Mouse (Mus musculus) midbrain, embryonic 14.5 days (tissue): ENCODE results near the gene Atf7ip. TPM values are rescaled to one million over a fixed set of nuclear protein-coding genes. Genes with fewer than 3 reads are reported as not detected.

ENCODE experiments used
- ATAC-seq: fragments of 200-750 bp; cut with Nextera tagmentation; 2 replicates; pipeline ENCODE4 v1.8.0; 2017; ENCODE audit warnings: moderate number of reproducible peaks, moderate library complexity; ENCODE audit not compliant: low FRiP score, low TSS enrichment
- DNase-seq: peaks from one replicate; pipeline ENCODE4 v3.0.0-alpha.2; 2015
- H3K27ac ChIP-seq: fragments of 300-500 bp; sonication (generic); replicated peaks from 2 replicates; pipeline ENCODE4 v1.5.1; 2014; ENCODE audit warnings: mild to moderate bottlenecking, low read depth, low read length, moderate library complexity
- H3K27me3 ChIP-seq: fragments of 300-500 bp; sonication (generic); 2 replicates; pipeline ENCODE4 v1.6.1; 2014; ENCODE audit warnings: low read length, control low read depth, mixed read lengths; ENCODE audit not compliant: control insufficient read depth, insufficient read depth
- H3K36me3 ChIP-seq: fragments of 300-500 bp; sonication (generic); 2 replicates; pipeline ENCODE4 v1.6.1; 2014; ENCODE audit warnings: low read length, control low read depth; ENCODE audit not compliant: control insufficient read depth, insufficient read depth
- H3K4me1 ChIP-seq: fragments of 300-500 bp; sonication (generic); 2 replicates; pipeline ENCODE4 v1.6.1; 2014; ENCODE audit warnings: mild to moderate bottlenecking, antibody characterized with exemption, low read length, control low read depth; ENCODE audit not compliant: control insufficient read depth, insufficient read depth
- H3K4me2 ChIP-seq: fragments of 300-500 bp; sonication (generic); 2 replicates; pipeline ENCODE4 v1.6.1; 2014; ENCODE audit warnings: mild to moderate bottlenecking, low read length, moderate library complexity
- H3K4me3 ChIP-seq: fragments of 300-500 bp; sonication (generic); replicated peaks from 2 replicates; pipeline ENCODE4 v1.5.1; 2014; ENCODE audit warnings: low read depth, low read length
- H3K9ac ChIP-seq: fragments of 300-500 bp; sonication (generic); replicated peaks from 2 replicates; pipeline ENCODE4 v1.6.1; 2014; ENCODE audit warnings: mild to moderate bottlenecking, low read length, moderate library complexity
- H3K9me3 ChIP-seq: fragments of 300-500 bp; sonication (generic); 2 replicates; pipeline ENCODE4 v1.6.1; 2016; ENCODE audit warnings: low read length, control low read depth, mixed read lengths; ENCODE audit not compliant: control insufficient read depth
- WGBS: fragments of 180-500 bp; shearing (Covaris S2); extraction: QIAGEN DNeasy Blood & Tissue Kit; methylation state at CpG from one replicate; pipeline ENCODE4 v1.1.7; 2014; 5-methylcytosine and 5-hydroxymethylcytosine counted together
- polyA plus RNA-seq: library from polyadenylated mRNA; unstranded; fragments of >200 nt; fragmentation: Nextera tagmentation; extraction: Ambion mirVana; gene quantifications from 2 replicates; pipeline ENCODE4 v1.2.1, GENCODE M21; 2014

Gene Atf7ip
- polyA plus RNA-seq, 1 experiment from 2014 or later = 57.9 TPM

DNA sequence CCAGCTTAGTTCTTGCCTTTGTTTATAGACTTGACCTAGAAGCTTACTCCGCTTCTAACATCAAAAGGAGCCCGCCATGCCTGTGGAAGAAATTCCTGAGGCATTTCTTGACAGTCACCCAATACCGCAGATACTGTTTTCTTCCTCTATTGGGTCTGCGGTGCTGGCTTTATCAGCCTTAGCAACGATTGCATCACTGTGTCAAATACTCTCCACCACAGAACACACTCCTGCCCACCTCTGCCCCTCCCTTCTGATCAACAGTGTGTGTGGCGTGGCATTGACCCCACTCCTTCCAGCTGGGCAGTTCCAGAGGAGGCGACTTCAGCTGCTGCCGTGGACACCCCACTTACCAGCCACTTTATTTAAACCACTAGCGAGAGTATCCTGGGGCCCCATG is 139.8 kb downstream of the Atf7ip start:
- DNase-seq = no peak
- no peak for ATAC-seq
- 71% methylated on average over 9 of the region's 9 CpGs for WGBS
- Histone ChIP-seq H3K4me3 (no peak overlapping the region), H3K9ac (no peak overlapping the region), H3K27me3 (no peaks in the 10 kb centered on the region), H3K36me3 (no peaks in the 10 kb centered on the region), H3K4me1 (no peaks in the 10 kb centered on the region; the same call in 1 of the 2 replicates), H3K4me2 (no peak overlapping the region), H3K27ac (no peak overlapping the region), H3K9me3 (no peaks in the 10 kb centered on the region)

GRCm38 (mm10) chr6:136646207-136646606 is 140.2 kb downstream of the Atf7ip start:
- no peak overlapping the region for H3K9ac ChIP-seq
- no peaks in the 10 kb centered on the region for H3K36me3 ChIP-seq
- H3K4me1 ChIP-seq = no peaks in the 10 kb centered on the region; the same call in 1 of the 2 replicates
- no peak overlapping the region for H3K4me2 ChIP-seq
- 45% methylated on average over 6 of the region's 6 CpGs for WGBS
- H3K4me3 ChIP-seq = no peak overlapping the region
- DNase-seq = peak; percentile 29
- H3K27me3 ChIP-seq = no peaks in the 10 kb centered on the region
- H3K27ac ChIP-seq = no peak overlapping the region
- H3K9me3 ChIP-seq = no peaks in the 10 kb centered on the region
- ATAC-seq = no peak

GRCm38 (mm10) chr6:136647455-136647861 is 141.5 kb downstream of the Atf7ip start:
- no peak overlapping the region for H3K27ac ChIP-seq
- no peak overlapping the region for H3K4me3 ChIP-seq
- H3K4me2 ChIP-seq = no peak overlapping the region
- no peak for ATAC-seq
- no peaks in the 10 kb centered on the region for H3K27me3 ChIP-seq
- no peaks in the 10 kb centered on the region for H3K36me3 ChIP-seq
- 87% methylated on average over 10 of the region's 10 CpGs for WGBS
- no peaks in the 10 kb centered on the region; the same call in 1 of the 2 replicates for H3K4me1 ChIP-seq
- no peaks in the 10 kb centered on the region for H3K9me3 ChIP-seq
- no peak for DNase-seq
- H3K9ac ChIP-seq = no peak overlapping the region

DNA sequence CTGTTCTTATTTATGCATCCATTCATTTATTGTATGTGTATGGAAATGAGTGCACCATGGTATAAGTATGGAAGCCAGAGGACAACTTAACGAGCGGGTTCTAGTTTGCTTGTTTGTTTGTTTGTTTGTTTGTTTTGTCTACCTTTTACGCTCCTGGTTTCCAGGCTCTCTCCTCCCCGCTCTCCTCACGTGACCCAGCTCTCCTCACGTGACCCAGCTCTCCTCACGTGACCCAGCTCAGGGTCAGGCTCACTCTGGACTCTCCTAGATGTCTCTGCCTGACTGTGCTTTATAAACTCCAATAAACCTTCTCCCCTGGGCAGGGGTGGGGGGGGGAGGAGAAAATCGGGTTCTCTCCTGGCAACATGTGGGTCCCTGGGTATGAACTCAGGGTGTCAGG is 144.7 kb downstream of the Atf7ip start:
- WGBS = 94% methylated on average over 8 of the region's 8 CpGs

DNA sequence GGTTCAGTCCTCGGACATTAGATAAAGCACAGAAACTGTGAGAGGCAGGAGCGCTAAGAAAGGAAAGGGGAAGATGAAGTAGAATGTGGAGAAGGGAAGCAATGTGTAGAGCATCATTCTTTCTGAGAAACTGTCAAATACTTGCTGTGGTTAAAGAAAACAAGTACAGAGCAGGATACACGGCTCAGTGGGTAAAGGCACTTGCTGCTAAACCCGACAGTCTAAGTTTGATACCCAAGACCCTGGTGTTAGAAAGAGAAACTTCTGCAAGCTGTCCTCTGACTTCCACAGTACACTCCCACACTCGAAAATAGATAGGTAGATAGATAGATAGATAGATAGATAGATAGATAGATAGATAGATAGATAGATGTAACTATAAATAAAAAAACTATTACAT is 147.4 kb downstream of the Atf7ip start:
- no peak overlapping the region for H3K4me2 ChIP-seq
- H3K4me1 ChIP-seq = no peaks in the 10 kb centered on the region
- no peak overlapping the region for H3K27ac ChIP-seq
- DNase-seq = no peak
- H3K9me3 ChIP-seq = no peaks in the 10 kb centered on the region
- no peak overlapping the region for H3K9ac ChIP-seq
- no peak for ATAC-seq
- H3K27me3 ChIP-seq = no peaks in the 10 kb centered on the region
- H3K4me3 ChIP-seq = no peak overlapping the region
- WGBS = 78% methylated on average over 5 of the region's 5 CpGs
- H3K36me3 ChIP-seq = no peaks in the 10 kb centered on the region

More for the DNA sequence above, 144.7 kb downstream of the Atf7ip start:
- Histone ChIP-seq H3K27me3 (no peaks in the 10 kb centered on the region), H3K9ac (no peak overlapping the region), H3K9me3 (no peaks in the 10 kb centered on the region), H3K36me3 (no peaks in the 10 kb centered on the region), H3K4me3 (no peak overlapping the region), H3K4me1 (no peaks in the 10 kb centered on the region; the same call in 1 of the 2 replicates), H3K4me2 (no peak overlapping the region), H3K27ac (no peak overlapping the region)
- DNase-seq = no peak
- ATAC-seq = no peak

- ATAC-seq (no peak), DNase-seq (no peak)
- no peak overlapping the region for H3K27ac ChIP-seq
- no peak overlapping the region for H3K4me2 ChIP-seq
- H3K36me3 ChIP-seq = no peaks in the 10 kb centered on the region
- 79% methylated on average over 20 of the region's 20 CpGs for WGBS
- no peak overlapping the region for H3K9ac ChIP-seq
- no peaks in the 10 kb centered on the region for H3K9me3 ChIP-seq
- H3K27me3 ChIP-seq = no peaks in the 10 kb centered on the region
- no peaks in the 10 kb centered on the region for H3K4me1 ChIP-seq
- H3K4me3 ChIP-seq = no peak overlapping the region
These were observed 148.5 kb downstream of the Atf7ip start for GRCm38 (mm10) chr6:136654470-136654869.

- Histone ChIP-seq H3K9me3 (no peaks in the 10 kb centered on the region), H3K4me3 (no peak overlapping the region), H3K27ac (no peak overlapping the region), H3K4me1 (no peaks in the 10 kb centered on the region), H3K4me2 (no peak overlapping the region), H3K9ac (no peak overlapping the region), H3K27me3 (peaks cover 4% of the 10 kb centered on the region; the same call in 1 of the 2 replicates), H3K36me3 (no peaks in the 10 kb centered on the region)
- DNase-seq = no peak
- whole genome bisulfite sequencing = 75% methylated on average over 11 of the region's 11 CpGs
- no peak for ATAC-seq
These were observed 149.8 kb downstream of the Atf7ip start for GRCm38 (mm10) chr6:136655786-136656185.

DNA sequence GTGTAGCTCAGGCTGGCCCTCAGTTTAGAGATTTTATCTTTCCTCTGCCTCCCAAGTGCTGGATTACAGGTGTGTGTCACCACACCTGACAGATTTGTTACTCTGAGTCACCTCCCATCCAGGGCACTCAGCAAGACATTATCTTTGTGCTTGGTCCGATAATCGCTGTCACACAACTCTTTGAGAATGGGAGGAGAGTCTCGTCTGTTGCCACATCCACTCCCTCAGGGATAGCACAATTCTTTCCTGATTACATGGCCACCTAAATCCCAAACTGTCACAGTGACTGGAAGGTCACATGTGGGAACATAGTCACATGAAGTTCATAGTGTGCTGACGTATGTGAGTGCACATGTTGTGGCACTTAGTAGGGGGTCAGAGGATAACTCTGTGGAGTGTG is 152.3 kb downstream of the Atf7ip start:
- H3K27me3 ChIP-seq = peaks cover 25% of the 10 kb centered on the region
- no peak overlapping the region for H3K9ac ChIP-seq
- H3K27ac ChIP-seq = no peak overlapping the region
- H3K4me2 ChIP-seq = no peak overlapping the region
- no peaks in the 10 kb centered on the region for H3K36me3 ChIP-seq
- WGBS = 87% methylated on average over 4 of the region's 4 CpGs
- H3K4me3 ChIP-seq = no peak overlapping the region
- ATAC-seq (no peak), DNase-seq (no peak)
- no peaks in the 10 kb centered on the region; the same call in 1 of the 2 replicates for H3K4me1 ChIP-seq
- no peaks in the 10 kb centered on the region for H3K9me3 ChIP-seq

DNA sequence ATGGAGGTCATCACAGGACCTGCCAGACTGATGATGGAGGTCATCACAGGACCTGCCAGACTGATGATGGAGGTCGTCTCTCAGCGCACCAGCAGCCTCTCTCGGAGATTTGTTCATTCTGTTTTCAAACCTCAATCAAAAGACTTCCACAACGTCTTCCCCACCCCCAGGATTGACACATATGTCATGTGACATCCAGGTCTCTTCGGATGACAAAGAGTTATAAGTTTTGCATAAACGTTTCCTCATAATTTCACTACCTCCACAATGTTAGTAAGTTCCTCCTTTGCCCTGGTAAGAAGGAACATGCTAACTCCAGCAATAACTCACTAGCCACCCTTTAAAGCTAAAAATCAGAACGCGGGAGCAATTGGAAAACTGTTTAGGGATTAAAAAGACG is 153.3 kb downstream of the Atf7ip start:
- Histone ChIP-seq H3K9ac (no peak overlapping the region), H3K4me2 (no peak overlapping the region), H3K9me3 (no peaks in the 10 kb centered on the region), H3K4me3 (no peak overlapping the region), H3K27ac (no peak overlapping the region), H3K36me3 (no peaks in the 10 kb centered on the region), H3K4me1 (no peaks in the 10 kb centered on the region; the same call in 1 of the 2 replicates), H3K27me3 (peaks cover 25% of the 10 kb centered on the region)
- no peak for ATAC-seq
- no peak for DNase-seq
- 92% methylated on average over 9 of the region's 9 CpGs for WGBS
